Mouse (Mus musculus): ENCODE data around the gene Rgs6.
A peak's percentile ranks its signal among the peaks of the same experiment; 100 is the strongest.

The Rgs6 gene

GRCm38 (mm10) chr12:82880711-82881110 is 292.6 kb downstream of the Rgs6 start:
- no peak for DNase-seq

GRCm38 (mm10) chr12:82883079-82883478 is 295.0 kb downstream of the Rgs6 start:
- DNase-seq = no peak

GRCm38 (mm10) chr12:82894971-82895838 is 307.1 kb downstream of the Rgs6 start:
- no peak for DNase-seq

GRCm38 (mm10) chr12:82905773-82906172 is 317.7 kb downstream of the Rgs6 start:
- no peak for DNase-seq

- no peak for DNase-seq
Measured at GRCm38 (mm10) chr12:82910846-82911245, 322.8 kb downstream of the Rgs6 start.

GRCm38 (mm10) chr12:82914127-82914526 is 326.0 kb downstream of the Rgs6 start:
- DNase-seq = no peak

GRCm38 (mm10) chr12:82920146-82920545 is 332.1 kb downstream of the Rgs6 start:
- no peak for DNase-seq

GRCm38 (mm10) chr12:82921287-82922015 is 333.4 kb downstream of the Rgs6 start:
- no peak for DNase-seq

GRCm38 (mm10) chr12:82922856-82923506 is 334.9 kb downstream of the Rgs6 start:
- peak; percentile 58 to 75 for DNase-seq

- peak; percentile 96 to 97 for DNase-seq
Measured at GRCm38 (mm10) chr12:82932706-82933461, 344.8 kb downstream of the Rgs6 start.

GRCm38 (mm10) chr12:82935121-82935762 is 347.1 kb downstream of the Rgs6 start:
- no peak for DNase-seq

- DNase-seq = no peak
Measured at GRCm38 (mm10) chr12:82935767-82936166, 347.7 kb downstream of the Rgs6 start.

GRCm38 (mm10) chr12:82940461-82940860 is 352.4 kb downstream of the Rgs6 start:
- DNase-seq = no peak

- DNase-seq = peak; percentile 92 to 94
Measured at GRCm38 (mm10) chr12:82946507-82946906, 358.4 kb downstream of the Rgs6 start.

- DNase-seq = no peak
Measured at GRCm38 (mm10) chr12:82961111-82961510, 373.0 kb downstream of the Rgs6 start.

GRCm38 (mm10) chr12:82961852-82962251 is 373.8 kb downstream of the Rgs6 start:
- DNase-seq = peak; percentile 85 to 88

- DNase-seq = peak; percentile 45 to 56
Measured at GRCm38 (mm10) chr12:82970521-82971105, 382.5 kb downstream of the Rgs6 start.

- DNase-seq = peak; percentile 36 to 47
Measured at GRCm38 (mm10) chr12:82971176-82971575, 383.1 kb downstream of the Rgs6 start.

GRCm38 (mm10) chr12:82972661-82973060 is 384.6 kb downstream of the Rgs6 start:
- DNase-seq = no peak

- no peak for DNase-seq
Measured at GRCm38 (mm10) chr12:82973771-82974170, 385.7 kb downstream of the Rgs6 start.

- no peak for DNase-seq
Measured at GRCm38 (mm10) chr12:82978275-82978674, 390.2 kb downstream of the Rgs6 start.

- no peak for DNase-seq
Measured at GRCm38 (mm10) chr12:82982716-82983115, 394.6 kb downstream of the Rgs6 start.
